Mouse (Mus musculus): ENCODE measurements at regions not wholly inside any gene's neighbourhood (a gene's known extent, or its start where the extent isn't known, plus 50 kb on each side); places are given as distances from the start of the nearest gene placed in this dataset.

DNA sequence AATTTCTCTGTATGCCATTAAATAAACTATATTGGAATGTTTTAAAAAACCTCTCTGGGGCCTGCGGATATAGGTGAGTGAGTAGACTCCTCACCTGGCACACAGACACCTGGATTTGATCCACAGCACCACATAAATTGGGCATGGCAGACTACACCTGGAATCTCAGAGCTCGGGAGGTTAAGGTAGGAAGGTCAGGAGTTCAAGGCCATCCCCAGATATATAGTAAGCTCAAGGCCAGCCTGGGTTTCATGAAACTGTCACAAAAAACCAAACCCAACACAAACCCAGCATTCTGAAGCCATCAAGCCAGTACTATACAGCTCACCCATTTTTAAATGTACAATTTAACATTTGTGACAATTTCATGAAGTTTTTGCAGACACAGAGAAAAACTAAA is 266.6 kb upstream of the Cxcr4 start:
- TF ChIP-seq CTCF (IDR thresholded peaks at IDR 0.05; ENCODE audit: borderline replicate concordance, insufficient read depth, low read length) (no peak), POLR2A (IDR thresholded peaks at IDR 0.05; ENCODE audit: low read depth, low read length) (no peak)
